Mouse (Mus musculus) heart, embryonic 12.5 days (tissue): ENCODE data around the gene Mkrn3. TPM values are rescaled to one million over a fixed set of nuclear protein-coding genes. Genes with fewer than 3 reads are reported as not detected.

Experiments
- ATAC-seq: fragments of 200-750 bp; cut with Nextera tagmentation; 2 replicates; pipeline ENCODE4 v1.8.0; 2017; ENCODE audit warnings: moderate TSS enrichment, moderate library complexity; ENCODE audit not compliant: insufficient number of reproducible peaks, low FRiP score
- H3K27ac ChIP-seq: fragments of 300-500 bp; sonication (generic); 2 replicates; pipeline ENCODE4 v1.5.1; 2016; ENCODE audit warnings: mild to moderate bottlenecking, moderate library complexity; ENCODE audit not compliant: poor library complexity, severe bottlenecking
- H3K27me3 ChIP-seq: fragments of 300-500 bp; sonication (generic); replicated peaks from 2 replicates; pipeline ENCODE4 v1.6.1; 2016; ENCODE audit warnings: mild to moderate bottlenecking, moderate library complexity
- H3K36me3 ChIP-seq: fragments of 300-500 bp; sonication (generic); 2 replicates; pipeline ENCODE4 v1.6.1; 2016; ENCODE audit warnings: mild to moderate bottlenecking, moderate library complexity
- H3K4me1 ChIP-seq: fragments of 300-500 bp; sonication (generic); replicated peaks from 2 replicates; pipeline ENCODE4 v1.6.1; 2016; ENCODE audit warnings: mild to moderate bottlenecking
- H3K4me2 ChIP-seq: fragments of 300-500 bp; sonication (generic); 2 replicates; pipeline ENCODE4 v1.6.1; 2016; ENCODE audit warnings: mild to moderate bottlenecking, moderate library complexity
- H3K4me3 ChIP-seq: fragments of 300-500 bp; sonication (generic); 2 replicates; pipeline ENCODE4 v1.5.1; 2016; ENCODE audit warnings: mild to moderate bottlenecking
- H3K9ac ChIP-seq: fragments of 300-500 bp; sonication (generic); 2 replicates; pipeline ENCODE4 v1.6.1; 2016; ENCODE audit warnings: mild to moderate bottlenecking, moderate library complexity
- H3K9me3 ChIP-seq: fragments of 300-500 bp; sonication (generic); replicated peaks from 2 replicates; pipeline ENCODE4 v1.6.1; 2016; ENCODE audit warnings: mild to moderate bottlenecking, moderate library complexity
- WGBS: fragments of 180-500 bp; shearing (Covaris S2); methylation state at CpG from one replicate; pipeline ENCODE4 v1.1.7; 2016; 5-methylcytosine and 5-hydroxymethylcytosine counted together
- polyA plus RNA-seq: library from polyadenylated mRNA; unstranded; fragments of >200 nt; fragmentation: Nextera tagmentation; extraction: Ambion mirVana; gene quantifications from 2 replicates; pipeline ENCODE4 v1.2.1, GENCODE M21; 2016

The Mkrn3 gene
- polyA plus RNA-seq, 1 experiment from 2014 or later, result 3.4 TPM

DNA sequence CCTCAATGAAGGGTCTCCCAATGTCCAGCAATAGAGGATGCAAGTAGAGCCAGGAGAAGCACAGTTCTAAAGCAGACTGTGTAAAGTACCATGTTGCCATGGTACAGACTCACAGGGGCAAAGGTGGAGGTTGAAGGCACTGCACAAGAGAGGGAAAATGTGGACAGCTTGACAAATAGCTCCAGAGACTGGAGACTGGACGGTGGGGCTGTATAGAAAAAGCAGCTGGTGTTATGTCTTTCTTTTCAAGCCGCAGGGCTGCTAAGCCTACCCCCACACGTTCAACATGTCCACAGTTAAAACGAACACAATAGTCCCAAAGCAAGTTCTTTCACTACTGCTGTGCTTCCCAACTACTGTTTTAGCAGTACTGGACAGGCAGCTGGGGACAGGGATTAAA is 3.3 kb upstream of the Mkrn3 start:
- H3K4me2 ChIP-seq, result no peak overlapping the region
- no peak overlapping the region for H3K4me3 ChIP-seq
- H3K36me3 ChIP-seq, result no peaks in the 10 kb centered on the region
- WGBS, result 54% methylated on average over 4 of the region's 4 CpGs
- H3K27me3 ChIP-seq, result 0 out of 2 replicates have a peak, but pooled peaks cover 5% of the 10 kb centered on the region
- peaks cover 11% of the 10 kb centered on the region for H3K4me1 ChIP-seq
- no peak for ATAC-seq
- H3K27ac ChIP-seq, result no peak overlapping the region
- no peak overlapping the region for H3K9ac ChIP-seq
- peaks cover 27% of the 10 kb centered on the region for H3K9me3 ChIP-seq

- peaks cover 30% of the 10 kb centered on the region for H3K9me3 ChIP-seq
- ATAC-seq, result no peak
- H3K4me2 ChIP-seq, result no peak overlapping the region
- H3K36me3 ChIP-seq, result no peaks in the 10 kb centered on the region
- H3K27ac ChIP-seq, result no peak overlapping the region
- 0 out of 2 replicates have a peak, but pooled peaks cover 5% of the 10 kb centered on the region for H3K27me3 ChIP-seq
- 64% methylated on average over 6 of the region's 6 CpGs for WGBS
- H3K9ac ChIP-seq, result no peak overlapping the region
- no peak overlapping the region for H3K4me3 ChIP-seq
- H3K4me1 ChIP-seq, result peaks cover 11% of the 10 kb centered on the region
Observed at GRCm38 (mm10) chr7:62420566-62420965, 627 bp upstream of the Mkrn3 start.

DNA sequence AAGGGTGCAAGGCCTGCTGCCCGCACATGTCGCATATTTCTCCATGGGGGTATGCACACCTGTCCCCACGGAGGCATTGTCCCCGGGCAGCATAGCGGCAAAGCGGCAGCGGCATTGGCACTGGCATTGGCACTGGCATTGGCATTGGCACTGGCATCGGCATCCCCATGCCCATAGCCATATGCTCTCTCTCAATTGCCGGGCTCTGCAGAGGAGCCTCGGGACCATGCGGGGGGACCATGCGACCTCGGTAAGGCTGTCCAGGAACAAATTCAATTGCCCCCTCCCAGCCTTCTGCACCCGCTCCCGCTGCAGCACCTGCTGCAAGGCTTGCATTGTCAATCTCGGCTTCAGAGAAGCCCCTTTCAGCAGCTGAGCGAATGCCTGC is 840 bp downstream of the Mkrn3 start:
- 0 out of 2 replicates have a peak, but pooled peaks cover 5% of the 10 kb centered on the region for H3K27me3 ChIP-seq
- H3K4me3 ChIP-seq, result peak overlapping the region; percentile 75
- H3K27ac ChIP-seq, result no peak overlapping the region
- peak overlapping the region; percentile 82 for H3K9ac ChIP-seq
- peaks cover 30% of the 10 kb centered on the region for H3K9me3 ChIP-seq
- H3K36me3 ChIP-seq, result no peaks in the 10 kb centered on the region
- WGBS, result 59% methylated on average over 17 of the region's 17 CpGs
- no peak for ATAC-seq
- H3K4me2 ChIP-seq, result peak overlapping the region; percentile 77
- H3K4me1 ChIP-seq, result peaks cover 11% of the 10 kb centered on the region

DNA sequence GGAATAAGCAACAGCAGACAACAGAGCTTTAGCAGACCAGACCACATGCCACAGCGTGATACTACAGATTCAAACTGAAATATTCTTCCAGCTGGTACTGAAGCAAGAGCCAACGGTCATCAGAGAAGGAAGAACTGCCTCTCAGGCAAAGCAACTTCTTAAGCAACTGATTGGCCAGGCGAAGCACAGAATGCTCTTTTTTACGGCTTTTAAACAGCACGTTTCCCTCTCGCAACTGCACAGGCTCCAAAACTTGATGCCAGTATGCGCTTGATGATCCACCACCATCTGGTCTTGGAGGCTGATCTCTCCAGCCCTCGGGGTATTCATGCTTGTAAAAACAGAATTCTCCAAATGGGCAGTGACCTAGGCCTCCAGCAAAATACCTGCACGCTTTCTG is 1.6 kb downstream of the Mkrn3 start:
- WGBS, result 77% methylated on average over 9 of the region's 9 CpGs
- H3K4me2 ChIP-seq, result peak overlapping the region; percentile 77
- no peaks in the 10 kb centered on the region for H3K36me3 ChIP-seq
- no peak overlapping the region for H3K9ac ChIP-seq
- H3K27me3 ChIP-seq, result 0 out of 2 replicates have a peak, but pooled peaks cover 4% of the 10 kb centered on the region
- H3K4me1 ChIP-seq, result peaks cover 11% of the 10 kb centered on the region
- H3K4me3 ChIP-seq, result no peak overlapping the region
- H3K27ac ChIP-seq, result no peak overlapping the region
- no peak for ATAC-seq
- H3K9me3 ChIP-seq, result peaks cover 28% of the 10 kb centered on the region

DNA sequence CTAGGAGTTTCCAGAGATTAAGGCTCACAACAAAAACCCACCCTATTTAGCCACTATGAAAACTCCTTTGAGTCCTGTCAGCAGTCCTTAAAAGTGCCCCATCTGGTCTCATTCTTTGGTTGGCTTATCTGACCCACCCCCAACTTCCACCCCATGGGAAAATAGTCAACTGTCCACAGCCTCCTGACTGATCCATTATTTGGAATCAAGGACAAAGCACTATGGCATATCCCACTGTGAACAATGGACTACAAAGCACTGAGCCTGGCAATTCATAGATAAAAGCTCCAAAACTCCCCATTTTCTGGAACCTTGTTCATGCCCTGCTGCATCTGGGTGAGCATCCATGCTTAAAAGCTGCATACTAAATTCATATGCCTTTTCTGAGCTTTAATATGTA is 3.8 kb downstream of the Mkrn3 start:
- no peaks in the 10 kb centered on the region for H3K27me3 ChIP-seq
- no peak overlapping the region for H3K4me2 ChIP-seq
- no peak overlapping the region for H3K9ac ChIP-seq
- H3K27ac ChIP-seq, result no peak overlapping the region
- H3K9me3 ChIP-seq, result peaks cover 26% of the 10 kb centered on the region
- no peak overlapping the region for H3K4me3 ChIP-seq
- H3K36me3 ChIP-seq, result no peaks in the 10 kb centered on the region
- no peak for ATAC-seq
- peaks cover 11% of the 10 kb centered on the region for H3K4me1 ChIP-seq

DNA sequence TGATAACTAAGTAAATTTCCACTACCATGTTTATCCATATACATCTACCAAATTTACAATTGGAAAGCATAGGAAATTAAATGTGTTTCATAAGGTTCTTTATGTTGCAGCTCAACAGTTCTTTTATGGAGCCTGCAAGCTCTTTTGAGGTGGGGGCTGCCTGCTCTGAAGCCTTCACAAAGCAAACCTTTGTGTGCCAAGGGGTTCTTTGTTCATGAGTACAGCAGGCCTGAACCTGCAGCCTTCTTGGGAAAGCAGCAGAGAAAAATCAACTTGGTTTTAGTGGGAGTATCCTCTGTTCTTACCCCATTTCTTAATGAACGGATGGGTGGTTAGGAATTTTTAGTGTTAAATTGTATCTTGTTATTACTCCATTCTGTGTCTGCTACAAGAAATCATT is 4.7 kb downstream of the Mkrn3 start:
- Histone ChIP-seq H3K9ac (no peak overlapping the region), H3K4me2 (no peak overlapping the region), H3K36me3 (no peaks in the 10 kb centered on the region), H3K27me3 (no peaks in the 10 kb centered on the region), H3K27ac (no peak overlapping the region), H3K9me3 (peaks cover 22% of the 10 kb centered on the region), H3K4me3 (no peak overlapping the region), H3K4me1 (peaks cover 11% of the 10 kb centered on the region)
- ATAC-seq, result no peak
- 64% methylated on average over 1 of the region's 1 CpGs for WGBS

- Histone ChIP-seq H3K4me1 (no peaks in the 10 kb centered on the region), H3K27me3 (no peaks in the 10 kb centered on the region), H3K4me2 (no peak overlapping the region), H3K36me3 (no peaks in the 10 kb centered on the region), H3K9ac (no peak overlapping the region), H3K4me3 (no peak overlapping the region), H3K27ac (no peak overlapping the region), H3K9me3 (0 out of 2 replicates have a peak, but pooled peaks cover 8% of the 10 kb centered on the region)
- 51% methylated on average over 3 of the region's 3 CpGs for WGBS
- no peak for ATAC-seq
Observed at GRCm38 (mm10) chr7:62407803-62408202, 12.1 kb downstream of the Mkrn3 start.

DNA sequence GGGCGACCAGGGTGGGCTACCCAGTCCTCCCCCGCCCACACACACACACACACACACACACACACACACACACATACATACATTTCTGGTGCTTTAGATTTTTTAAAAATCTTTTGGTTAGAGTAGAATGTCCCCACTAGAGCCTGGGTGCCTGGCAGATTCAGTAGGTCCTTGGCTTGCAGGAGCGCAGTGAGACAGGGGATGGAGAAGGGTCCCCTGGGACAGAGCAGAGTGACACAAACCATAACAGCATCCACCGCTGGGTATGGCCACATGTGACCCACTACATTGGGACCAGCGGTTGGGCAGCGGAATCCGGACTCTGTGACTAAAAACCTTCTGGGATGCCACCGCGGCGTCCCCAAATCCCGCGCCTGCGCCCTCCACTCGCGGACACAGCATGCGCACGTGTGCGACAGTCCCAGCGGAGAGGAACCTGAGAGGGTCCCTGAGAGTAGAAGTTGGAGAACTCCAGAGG is 13.3 kb downstream of the Mkrn3 start:
- no peak overlapping the region for H3K27ac ChIP-seq
- peak overlapping the region; percentile 37 for H3K4me2 ChIP-seq
- H3K9ac ChIP-seq, result no peak overlapping the region
- H3K27me3 ChIP-seq, result no peaks in the 10 kb centered on the region
- no peak for ATAC-seq
- H3K36me3 ChIP-seq, result no peaks in the 10 kb centered on the region
- H3K4me3 ChIP-seq, result peak overlapping the region; percentile 16; the same call in 1 of the 2 replicates
- H3K9me3 ChIP-seq, result 0 out of 2 replicates have a peak, but pooled peaks cover 8% of the 10 kb centered on the region
- no peaks in the 10 kb centered on the region for H3K4me1 ChIP-seq
- WGBS, result 38% methylated on average over 19 of the region's 19 CpGs

GRCm38 (mm10) chr7:62392202-62392601 is 27.7 kb downstream of the Mkrn3 start:
- Histone ChIP-seq H3K27ac (no peak overlapping the region), H3K4me1 (no peaks in the 10 kb centered on the region), H3K27me3 (no peaks in the 10 kb centered on the region), H3K9me3 (no peaks in the 10 kb centered on the region), H3K36me3 (no peaks in the 10 kb centered on the region), H3K4me3 (no peak overlapping the region), H3K4me2 (no peak overlapping the region), H3K9ac (no peak overlapping the region)
- ATAC-seq, result no peak
- 46% methylated on average over 1 of the region's 1 CpGs for WGBS

DNA sequence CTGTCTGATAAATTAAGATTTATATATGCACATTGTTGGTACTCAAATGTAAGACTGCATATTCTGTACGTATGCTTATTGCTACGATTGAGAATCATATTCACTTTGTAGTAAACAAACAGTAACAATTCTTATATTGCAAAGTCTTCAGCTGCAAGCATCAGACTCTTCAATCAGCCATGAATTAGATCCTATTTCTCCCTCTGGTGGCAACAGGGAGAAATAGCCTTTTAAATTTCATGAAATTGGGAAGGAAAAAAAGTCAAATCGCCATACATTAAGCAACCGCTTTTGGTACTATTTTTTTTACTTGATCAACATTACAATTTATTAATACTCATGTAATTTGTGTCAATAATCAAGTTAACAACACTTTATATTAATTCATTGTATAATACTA is 31.6 kb downstream of the Mkrn3 start:
- no peaks in the 10 kb centered on the region for H3K9me3 ChIP-seq
- no peaks in the 10 kb centered on the region for H3K36me3 ChIP-seq
- no peak overlapping the region for H3K9ac ChIP-seq
- no peak overlapping the region for H3K27ac ChIP-seq
- no peaks in the 10 kb centered on the region for H3K27me3 ChIP-seq
- WGBS, result 33% methylated on average over 4 of the region's 4 CpGs
- no peak for ATAC-seq
- no peak overlapping the region for H3K4me2 ChIP-seq
- H3K4me1 ChIP-seq, result no peaks in the 10 kb centered on the region
- no peak overlapping the region for H3K4me3 ChIP-seq

- Histone ChIP-seq H3K27me3 (no peaks in the 10 kb centered on the region), H3K9me3 (peaks cover 23% of the 10 kb centered on the region), H3K36me3 (no peaks in the 10 kb centered on the region), H3K4me2 (no peak overlapping the region), H3K4me1 (no peaks in the 10 kb centered on the region), H3K4me3 (no peak overlapping the region), H3K9ac (no peak overlapping the region), H3K27ac (no peak overlapping the region)
- WGBS, result 6% methylated on average over 2 of the region's 2 CpGs
- ATAC-seq, result no peak
Observed at GRCm38 (mm10) chr7:62382391-62382790, 37.5 kb downstream of the Mkrn3 start.

DNA sequence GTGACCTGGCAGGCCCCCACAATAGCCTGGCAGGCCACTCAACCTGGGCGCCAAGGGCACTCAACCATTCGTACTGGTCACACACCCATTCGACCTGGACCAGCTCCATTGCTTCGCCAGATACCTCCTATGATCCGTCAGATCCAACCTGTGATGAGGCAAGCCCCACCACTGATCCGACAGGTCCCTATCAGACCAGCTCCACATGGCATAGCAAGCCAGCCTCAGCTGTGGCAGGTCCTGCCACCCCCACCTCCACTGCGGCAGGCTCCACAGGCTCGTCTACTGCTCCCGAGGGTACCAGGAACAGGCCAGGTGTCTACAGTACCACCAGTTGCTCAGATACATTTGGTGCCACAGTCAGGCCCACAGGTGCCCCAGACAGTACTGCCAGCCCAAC is 41.4 kb downstream of the Mkrn3 start:
- Histone ChIP-seq H3K4me2 (no peak overlapping the region), H3K36me3 (no peaks in the 10 kb centered on the region), H3K9ac (no peak overlapping the region), H3K4me3 (no peak overlapping the region), H3K27ac (no peak overlapping the region), H3K9me3 (peaks cover 23% of the 10 kb centered on the region), H3K27me3 (no peaks in the 10 kb centered on the region), H3K4me1 (no peaks in the 10 kb centered on the region)
- whole genome bisulfite sequencing, result 89% methylated on average over 9 of the region's 9 CpGs
- no peak for ATAC-seq
